Mouse (Mus musculus) liver, adult 2 months (tissue): ENCODE measurements around the gene Gpr35.

Experiments used
- CTCF ChIP-seq: fragments of 200-500 bp; IDR thresholded peaks from 2 replicates; pipeline ENCODE4 v1.5.1; 2011; ENCODE audit warnings: low read depth, low read length, control low read depth
- POLR2A ChIP-seq: fragments of 200-500 bp; IDR thresholded peaks from 2 replicates; pipeline ENCODE4 v1.6.1; 2011; ENCODE audit warnings: low read length, control low read depth; ENCODE audit not compliant: insufficient read depth; ENCODE audit errors: extremely low read depth

DNA sequence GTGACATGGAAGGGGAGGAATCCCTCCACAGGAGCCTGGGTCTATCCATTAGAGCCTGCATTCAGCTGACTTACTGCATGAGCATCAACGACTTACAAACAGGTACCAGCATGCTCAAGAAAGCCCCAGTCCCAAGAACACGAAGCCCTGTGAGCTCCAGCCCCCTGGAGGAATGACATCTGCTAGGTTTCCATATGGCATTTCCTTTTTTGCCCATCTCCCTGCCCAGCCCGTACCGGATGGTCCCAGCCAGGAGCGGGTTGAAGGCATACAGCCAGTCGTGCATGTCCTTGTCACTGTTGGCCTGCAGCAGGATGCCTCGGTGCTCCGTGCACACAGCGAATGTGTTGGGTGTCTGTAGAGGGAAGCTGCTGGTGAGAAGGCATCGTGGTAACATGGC is 68.1 kb downstream of the Gpr35 start:
- TF ChIP-seq CTCF (no peak), POLR2A (no peak)
